Mouse (Mus musculus) thymus, postnatal 25 days (tissue): ENCODE measurements around the gene Eif1ad.
"Not testable (repeated sequence)": the region's sequence is repeated elsewhere in the genome, so short reads cannot be mapped to it uniquely, and the experiment has no call there.

Experiments
- DNase-seq: peaks from one replicate; pipeline ENCODE4 v3.0.0; 2022

Eif1ad gene

DNA sequence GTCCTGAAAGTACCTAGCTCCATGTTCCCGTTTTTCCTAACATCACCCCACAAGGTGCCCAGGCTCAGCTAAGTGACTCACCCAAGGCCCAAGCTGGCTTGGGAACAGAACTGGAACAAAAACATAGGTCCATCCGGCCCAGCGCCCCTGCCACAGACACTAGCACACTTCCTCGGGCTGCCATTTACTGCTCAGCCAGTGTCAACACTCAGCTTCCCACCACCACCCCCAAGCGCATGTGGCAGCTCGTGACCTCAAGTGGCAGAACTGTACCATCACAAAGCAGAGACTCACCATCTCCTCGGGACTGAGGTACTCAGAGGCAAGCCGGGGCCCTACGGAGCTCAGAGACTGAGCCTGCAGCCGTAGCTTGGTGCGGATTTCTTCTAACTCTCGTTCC lies 16.8 kb downstream of the Eif1ad start:
- DNase-seq = no peak

DNA sequence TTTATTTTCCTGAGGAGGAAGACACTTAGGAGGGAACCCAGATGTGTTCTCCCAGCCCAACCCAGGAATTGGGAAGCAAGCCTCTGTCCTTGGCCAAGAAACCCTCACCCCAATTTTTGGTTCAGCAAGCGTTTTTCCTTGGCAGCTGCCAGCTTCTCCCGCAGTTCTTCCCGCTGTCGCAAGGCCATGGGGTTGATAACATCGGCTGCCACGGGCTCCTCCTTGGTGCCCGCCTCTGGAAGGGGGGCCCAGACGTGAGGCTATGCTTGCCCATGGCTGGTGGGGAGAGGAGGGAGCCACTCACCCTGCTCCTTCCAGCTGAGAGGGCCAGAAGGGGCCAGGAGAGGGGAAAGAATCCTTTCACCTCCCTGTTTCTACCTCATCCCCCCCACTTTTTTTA lies 18.2 kb downstream of the Eif1ad start:
- DNase-seq = no peak

DNA sequence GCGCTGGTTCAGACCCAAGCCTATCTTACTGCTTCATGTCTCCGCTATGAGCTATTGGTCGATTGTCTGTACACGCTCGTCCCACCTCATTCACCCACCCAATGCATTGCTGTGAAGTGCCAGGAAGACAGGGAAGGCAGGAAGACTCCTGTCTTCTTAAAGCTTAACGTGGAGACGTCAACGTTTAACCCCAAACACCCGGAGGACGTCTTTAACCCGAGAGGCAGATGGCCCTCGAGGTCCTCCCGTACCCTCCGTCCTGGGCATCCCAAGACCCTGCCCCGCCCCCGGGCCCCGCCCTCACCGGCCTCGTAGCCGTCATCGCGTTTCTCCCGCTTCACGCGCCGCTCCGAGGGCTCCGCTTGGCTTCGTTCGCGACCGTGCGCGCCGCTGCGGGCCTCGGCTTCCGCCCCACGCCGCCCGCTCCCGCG lies 21.5 kb downstream of the Eif1ad start:
- DNase-seq = no peak

DNA sequence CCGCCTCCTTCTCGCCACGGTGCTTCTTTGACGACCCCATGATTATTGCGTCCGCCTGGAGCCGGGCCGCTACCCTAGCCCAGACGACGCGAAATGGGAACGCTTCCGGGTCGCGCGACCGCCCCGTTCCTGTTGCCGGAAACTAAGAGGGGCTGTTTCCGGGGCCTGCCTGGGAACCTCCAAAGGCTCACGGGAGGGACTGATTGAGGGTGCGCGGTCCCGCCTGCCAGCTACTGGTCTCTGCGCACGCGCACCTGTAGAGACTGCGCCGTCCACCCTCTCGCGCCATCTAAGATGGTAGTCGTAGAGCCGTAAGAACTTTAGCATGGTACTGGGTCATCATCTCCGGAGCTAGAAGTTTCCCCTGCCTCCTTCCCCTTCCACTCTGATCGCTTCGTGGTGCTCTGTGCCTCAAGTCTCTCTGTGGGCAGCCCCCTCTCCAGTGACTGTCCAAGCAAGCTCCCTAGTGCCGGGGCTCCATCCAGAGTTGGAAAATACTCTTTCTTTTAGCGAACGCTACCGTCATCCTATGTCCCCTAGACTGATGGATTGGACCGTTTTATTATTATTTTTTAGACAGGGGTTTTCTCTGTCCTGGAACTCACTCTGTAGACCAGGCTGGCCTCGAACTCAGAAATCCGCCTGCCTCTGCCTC lies 22.2 kb downstream of the Eif1ad start, which contains the start of gene Sart1:
TSS of gene Sart1 (minus strand) at position 116 of the 655 bp plus-strand sequence.
- DNase-seq = peak; percentile 93

DNA sequence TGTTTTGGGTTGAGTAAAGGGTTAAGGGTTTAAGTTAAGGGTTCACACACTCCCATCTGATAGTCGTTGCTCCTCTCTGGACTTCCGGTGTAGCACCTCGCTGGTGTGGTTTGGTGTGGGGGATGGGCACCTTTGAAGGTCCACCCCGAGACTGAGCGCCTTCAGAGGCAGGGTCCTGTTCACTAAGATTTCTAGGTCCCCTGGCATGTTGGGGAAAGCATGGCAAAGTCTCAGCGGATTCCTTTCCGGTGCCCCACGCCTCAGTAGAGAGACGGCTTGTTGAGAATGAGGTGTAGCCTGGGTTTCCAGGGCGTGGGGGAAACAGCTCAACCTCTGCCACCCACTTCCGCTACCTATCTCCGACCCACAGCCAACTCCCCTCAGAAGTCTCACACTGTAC lies 23.1 kb downstream of the Eif1ad start:
- peak; percentile 86 for DNase-seq

DNA sequence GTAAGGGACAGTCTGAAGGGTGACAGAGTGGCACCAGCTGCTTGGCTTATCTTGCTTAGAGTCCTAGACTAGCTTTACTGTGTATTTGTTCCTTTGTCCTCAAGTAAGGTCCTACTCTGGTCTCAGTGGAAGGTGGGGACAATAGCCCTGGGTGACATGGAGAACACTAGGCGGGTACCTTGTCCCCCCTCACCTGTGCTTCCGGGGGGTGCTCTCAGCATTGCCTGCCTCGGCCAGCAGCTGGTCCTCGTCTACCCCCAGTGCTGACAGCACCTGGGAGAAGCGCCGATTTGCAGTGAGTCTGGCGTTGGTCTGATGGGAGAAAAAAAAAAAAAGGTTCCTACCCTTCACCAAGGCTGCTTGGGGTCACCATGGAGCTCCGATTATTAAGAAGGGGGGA lies 23.9 kb downstream of the Eif1ad start:
- DNase-seq = peak; percentile 60

DNA sequence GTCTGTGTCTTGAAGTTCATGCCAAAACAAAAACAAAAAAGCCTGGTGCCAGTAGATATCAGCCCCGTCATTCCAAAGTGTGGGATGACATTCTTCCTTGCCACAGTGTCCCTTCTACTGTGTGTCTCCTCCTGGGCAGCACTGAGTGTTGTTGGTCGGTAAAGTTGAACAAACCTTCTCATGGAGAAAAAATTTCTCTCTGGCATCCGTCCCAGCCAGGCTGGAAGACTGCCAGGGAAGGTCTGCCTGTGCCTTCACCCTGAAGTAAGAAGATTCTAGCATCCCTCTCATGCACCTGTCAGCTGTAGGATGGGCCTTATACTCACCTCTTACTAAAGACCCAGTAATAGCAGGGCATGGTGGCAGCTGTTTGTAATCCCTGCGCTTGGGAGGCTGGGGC lies 26.4 kb downstream of the Eif1ad start:
- no peak for DNase-seq

DNA sequence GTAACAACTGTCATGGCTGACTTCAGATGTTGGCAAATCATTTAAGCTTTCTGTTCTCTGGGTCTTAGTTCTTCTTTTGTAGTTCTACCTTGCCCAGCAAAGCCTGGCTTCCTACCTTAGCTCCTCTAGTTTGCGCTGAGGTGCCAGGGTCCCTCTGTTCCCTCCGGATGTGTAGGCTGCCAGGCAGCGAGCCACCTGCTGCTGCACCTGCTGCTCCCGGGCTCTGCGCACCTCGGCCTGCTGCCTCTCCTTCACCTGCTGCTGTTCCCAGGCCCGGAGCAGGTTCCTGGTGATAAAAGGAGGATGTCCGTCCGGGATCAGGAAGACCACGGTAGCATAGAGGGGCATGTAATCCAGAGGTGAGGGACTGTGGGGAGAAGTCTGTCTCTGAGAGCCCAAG lies 27.6 kb downstream of the Eif1ad start:
- DNase-seq = no peak

DNA sequence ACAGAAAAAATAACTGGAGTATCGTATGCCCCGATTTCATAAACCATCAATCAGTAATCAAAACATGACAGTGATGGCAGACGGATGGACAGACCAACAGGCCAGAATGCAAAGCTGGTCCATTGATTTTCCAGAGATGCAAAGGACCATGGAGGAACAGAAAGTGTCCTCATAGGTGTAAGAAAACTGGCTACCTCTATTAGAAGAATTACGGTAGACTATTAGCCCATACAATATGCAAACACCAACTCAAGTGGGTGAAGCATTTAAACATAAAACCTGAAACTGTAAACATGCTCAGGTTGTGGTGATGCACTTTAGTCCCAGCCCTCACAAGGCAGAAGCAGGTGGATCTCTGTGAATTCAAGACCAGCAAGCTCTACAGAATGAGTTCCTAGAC lies 28.8 kb downstream of the Eif1ad start:
- no peak for DNase-seq

DNA sequence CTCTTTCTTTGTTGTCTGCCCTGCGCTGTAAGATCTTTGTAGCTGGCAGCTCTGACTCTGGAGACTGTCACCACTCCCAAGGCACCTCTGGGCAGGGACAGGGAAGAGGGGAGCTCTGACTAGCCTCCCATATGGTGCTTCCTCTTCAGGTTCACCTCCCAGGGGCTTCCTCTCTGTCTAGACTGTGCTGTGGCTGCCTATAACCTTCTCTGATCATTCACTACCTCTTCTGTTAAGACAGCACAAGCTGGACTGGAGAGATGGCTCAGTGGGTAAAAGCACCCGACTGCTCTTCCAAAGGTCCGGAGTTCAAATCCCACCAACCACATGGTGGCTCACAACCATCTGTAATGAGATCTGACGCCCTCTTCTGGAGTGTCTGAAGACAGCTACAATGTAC lies 34.5 kb downstream of the Eif1ad start:
- DNase-seq = not testable (repeated sequence)

DNA sequence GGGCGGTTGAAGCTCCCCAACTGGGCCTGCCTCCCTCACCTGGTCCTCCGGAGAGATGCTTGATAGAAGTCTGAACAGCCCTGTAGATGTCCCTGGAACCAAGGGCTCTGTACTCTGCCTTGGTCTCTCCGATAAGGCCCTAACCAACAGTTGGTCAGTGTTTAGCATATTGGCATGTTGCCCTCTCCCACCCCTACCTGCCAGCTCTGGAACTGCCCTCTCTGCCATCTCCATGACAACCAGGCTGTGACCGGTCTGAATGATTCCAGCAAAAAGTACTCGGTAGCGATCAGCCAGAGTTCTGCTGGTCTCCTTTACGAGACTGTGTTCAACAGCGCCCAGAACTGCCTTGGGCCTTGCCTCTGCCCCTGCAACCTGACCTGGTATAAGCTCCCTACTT lies 35.8 kb downstream of the Eif1ad start, which contains the start of gene Tsga10ip:
TSS of gene Tsga10ip (minus strand) at position 234 of the 400 bp plus-strand sequence.
- no peak for DNase-seq

DNA sequence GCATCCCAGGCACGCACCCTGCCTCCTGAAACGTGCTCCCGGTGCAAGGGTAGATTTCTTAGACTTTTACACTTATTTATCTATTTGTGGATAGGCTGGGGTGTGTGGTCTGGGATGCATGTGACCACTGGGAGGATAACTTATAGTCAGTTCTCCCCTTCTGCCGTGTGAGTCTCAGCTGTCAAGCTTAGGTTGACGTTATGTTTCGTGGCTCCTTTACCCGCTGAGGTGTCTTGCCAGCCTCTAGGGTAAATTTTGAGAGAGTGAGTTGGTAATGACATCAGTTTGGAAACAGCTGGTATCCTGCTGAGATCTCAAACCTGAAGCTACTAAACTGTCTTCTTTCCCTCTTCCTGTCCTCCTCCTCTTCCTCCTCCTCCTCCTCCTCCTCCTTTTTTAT lies 39.4 kb downstream of the Eif1ad start:
- no peak for DNase-seq

DNA sequence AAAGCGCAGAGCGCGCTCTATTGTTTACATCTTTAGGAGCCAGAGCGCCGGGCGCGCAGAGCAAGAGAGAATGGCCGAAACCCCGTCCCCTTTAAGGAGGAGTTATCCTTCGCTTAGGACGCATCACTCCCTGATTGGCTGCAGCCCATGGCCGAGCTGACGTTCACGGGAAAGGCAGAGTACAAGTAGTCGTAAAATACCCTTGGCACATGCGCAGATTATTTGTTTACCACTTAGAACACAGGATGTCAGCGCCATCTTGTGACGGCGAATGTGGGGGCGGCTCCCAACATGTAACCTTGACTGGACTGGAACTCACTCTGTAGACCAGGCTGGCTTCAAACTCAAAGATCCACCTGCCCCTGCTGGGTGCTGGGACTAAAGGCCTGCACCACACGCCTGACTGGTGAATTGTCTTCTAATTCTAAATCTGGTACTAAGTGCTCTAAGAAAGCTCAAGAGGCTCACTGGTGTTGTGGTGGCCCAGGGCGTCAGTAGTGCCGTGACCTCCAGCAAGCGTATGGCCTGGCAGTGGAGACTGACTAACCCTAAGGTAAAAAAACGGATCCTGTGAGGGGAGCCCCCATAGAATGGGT lies 40.1 kb downstream of the Eif1ad start:
- peak; percentile 66 for DNase-seq

DNA sequence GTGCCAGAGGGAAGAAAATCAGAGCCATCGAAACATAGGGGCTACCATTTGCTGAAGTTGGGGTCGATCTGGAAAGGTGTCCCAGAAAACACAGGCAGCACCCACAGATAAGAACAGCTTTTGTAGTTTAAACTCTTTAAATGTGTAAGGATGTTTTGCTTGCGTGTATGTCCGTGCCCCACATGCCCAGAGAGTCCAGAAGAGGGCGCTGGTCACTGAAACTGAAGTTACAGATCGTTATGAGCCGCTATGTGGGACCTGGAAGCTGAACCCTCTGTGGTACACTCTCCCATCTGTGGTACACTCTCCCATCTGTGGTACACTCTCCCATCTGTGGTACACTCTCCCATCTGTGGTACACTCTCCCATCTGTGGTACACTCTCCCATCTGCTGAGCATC lies 40.6 kb downstream of the Eif1ad start:
- peak; percentile 75 for DNase-seq

DNA sequence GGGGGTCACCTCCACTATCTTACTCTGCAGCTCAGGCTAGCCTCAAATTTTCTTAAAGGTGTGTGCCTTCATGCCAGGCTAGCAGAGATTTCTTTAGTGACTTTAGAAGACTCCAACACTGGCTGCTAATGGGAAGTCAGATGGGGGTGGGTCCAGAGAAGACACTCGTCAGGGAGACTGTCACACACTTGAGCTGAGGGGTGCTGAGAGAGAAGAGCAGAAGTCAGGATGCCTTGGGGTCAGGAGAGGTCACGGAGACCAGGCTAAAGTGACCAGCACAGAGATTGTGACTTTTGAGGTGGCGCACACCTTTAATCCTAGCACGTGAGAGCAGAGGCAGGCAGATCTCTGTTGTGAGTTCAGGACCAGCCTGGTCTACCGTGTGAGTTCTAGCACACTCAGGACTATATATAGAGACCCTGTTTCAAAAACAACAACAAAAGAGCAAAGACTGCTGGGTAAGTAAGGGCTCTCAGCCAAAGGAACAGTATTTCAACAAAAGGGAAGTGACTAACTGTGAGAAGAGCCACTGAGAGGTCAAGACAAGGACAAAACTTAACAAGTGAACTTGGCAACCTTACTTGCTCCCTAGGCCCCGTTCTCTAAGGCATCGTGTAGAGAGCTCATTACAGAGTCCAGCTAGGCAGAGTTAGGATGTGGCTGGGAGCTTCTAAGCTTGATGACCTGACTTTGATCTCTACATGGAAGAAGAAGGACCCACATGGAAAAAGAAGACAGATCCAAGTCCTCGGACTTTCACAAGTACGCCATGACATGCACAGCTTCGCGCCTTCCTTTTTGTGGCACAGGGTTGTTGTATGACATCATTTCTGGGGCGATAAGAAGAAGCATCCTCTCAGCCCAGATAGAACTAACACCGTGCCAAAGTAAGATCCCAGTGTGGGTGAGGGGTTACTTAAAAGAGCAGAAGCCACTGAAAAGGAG lies 41.8 kb downstream of the Eif1ad start:
- DNase-seq = no peak

DNA sequence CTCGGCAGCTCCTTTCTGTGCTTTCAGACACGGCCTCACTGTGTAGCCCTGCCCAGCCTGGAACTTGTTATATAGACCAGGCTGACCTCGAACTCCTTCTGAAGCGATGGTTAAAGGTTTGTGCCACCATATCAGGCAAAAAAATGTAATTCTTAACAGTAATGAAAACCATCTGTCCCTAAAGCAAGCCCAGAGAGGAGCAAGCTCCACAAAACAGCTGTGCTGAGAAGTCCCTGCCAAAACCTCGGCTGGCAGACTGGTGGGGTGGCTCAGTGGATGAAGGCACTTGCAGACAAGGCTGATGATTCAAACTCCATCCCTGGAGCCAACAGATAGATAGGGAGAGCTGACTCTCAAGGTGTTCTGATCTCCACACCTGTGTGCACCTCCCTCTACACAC lies 42.5 kb downstream of the Eif1ad start:
- DNase-seq = no peak

DNA sequence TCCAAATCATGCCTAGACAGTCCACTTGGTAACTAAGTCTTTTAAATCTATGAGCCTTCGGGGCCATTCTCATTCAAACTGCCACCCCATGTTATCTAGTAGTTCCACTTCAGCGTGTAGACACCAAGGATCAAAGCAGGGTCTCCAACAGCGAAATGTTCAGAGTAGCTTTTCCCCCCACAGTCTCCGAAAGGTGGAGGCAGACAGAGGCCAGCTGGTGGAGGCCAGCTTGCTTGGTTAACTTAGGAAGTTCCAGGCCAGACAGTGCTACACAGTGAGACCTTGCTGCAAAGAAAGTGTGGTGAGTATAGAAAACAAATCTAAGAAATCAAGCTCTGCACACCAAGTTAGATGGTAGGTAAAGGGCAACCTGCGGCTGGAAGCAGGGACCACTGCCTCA lies 44.1 kb downstream of the Eif1ad start:
- no peak for DNase-seq

DNA sequence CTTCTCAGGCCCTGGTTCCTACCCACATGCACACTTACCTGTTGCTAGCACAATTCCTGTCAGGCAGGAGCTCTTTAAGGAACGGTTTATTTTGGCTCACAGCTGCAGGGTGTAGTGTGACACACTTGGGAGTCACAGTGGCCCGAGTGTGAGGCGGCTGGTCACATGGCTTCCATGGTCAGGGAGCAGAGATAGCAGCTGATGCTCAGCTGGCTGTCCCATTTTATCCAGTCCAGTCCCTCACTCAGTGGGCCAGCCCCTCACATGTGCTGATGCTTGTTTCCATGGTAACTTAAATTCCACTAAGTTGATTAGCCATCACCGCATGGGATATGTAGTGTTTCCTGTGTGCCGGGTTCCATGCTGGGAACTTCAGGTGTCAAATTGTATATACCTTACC lies 45.4 kb downstream of the Eif1ad start:
- DNase-seq = no peak

DNA sequence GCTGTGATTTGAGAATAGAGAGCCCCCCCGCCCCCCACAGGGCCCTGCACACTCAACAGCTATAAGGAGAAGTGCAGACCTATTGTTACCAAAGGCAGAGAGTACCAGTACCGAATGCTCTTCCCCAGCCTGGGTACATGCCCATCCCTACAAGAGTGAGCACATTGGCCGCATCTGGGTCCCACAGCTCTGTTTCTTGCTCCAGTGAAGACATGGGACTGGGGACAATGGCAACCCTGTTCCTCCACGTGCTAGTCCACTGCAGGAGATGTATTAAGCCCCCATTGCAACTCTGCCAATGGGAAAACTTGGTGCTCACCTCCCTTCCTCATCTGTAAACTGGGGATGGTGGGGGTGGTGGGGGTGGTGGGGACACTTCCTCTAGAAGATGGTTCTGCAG lies 47.3 kb downstream of the Eif1ad start:
- DNase-seq = no peak

DNA sequence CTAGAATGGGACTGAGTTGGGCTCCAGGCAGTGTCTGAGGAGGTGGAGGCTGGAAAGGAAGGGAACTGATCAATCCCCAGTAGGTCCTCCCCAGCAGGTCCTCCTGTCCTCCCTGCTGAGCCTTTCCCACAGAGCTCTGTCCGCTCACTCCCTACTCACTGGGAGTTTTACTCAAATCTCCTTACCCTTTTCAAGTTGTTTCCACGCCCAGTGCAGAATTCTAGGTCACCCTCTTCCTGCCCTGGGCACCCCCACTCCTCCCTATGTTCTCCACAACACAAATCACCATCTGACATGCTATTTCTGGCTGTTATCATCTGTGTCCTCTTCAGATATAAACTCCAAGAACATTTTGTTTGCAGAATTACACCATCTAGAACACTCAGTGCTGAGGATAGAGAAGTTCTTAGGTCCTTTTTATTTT lies 48.0 kb downstream of the Eif1ad start:
- DNase-seq = no peak

DNA sequence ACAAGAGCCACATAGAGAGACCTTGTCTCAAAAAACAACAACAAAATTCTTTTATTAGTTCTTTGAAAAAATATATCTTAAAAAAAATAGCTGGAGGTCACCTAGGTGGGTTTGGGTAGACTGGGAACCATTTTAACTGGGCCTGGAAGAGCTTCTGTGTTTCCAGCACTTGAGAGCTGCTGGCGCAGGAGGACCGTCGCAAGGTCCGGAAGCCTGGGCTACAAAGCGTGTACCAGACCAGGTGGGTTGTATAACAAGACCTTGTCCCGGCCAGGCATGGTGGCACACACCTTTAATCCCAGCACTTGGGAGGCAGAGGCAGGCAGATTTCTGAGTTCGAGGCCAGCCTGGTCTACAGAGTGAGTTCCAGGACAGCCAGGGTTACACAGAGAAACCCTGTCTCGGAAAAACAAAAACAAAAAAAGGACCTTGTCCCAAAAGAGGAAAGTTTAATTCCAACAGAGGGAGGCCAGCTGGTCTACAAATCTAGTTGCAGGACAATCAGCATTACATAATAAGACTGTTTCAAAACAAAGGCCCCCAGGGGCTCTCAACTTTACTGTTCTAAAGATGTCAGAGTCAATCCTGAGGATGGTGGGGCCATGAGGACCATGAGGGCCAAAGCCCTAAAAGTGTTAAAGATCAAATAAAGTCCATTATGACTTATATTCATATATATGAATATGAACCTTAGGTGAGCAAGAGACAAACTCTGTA lies 52.4 kb downstream of the Eif1ad start:
- no peak for DNase-seq

DNA sequence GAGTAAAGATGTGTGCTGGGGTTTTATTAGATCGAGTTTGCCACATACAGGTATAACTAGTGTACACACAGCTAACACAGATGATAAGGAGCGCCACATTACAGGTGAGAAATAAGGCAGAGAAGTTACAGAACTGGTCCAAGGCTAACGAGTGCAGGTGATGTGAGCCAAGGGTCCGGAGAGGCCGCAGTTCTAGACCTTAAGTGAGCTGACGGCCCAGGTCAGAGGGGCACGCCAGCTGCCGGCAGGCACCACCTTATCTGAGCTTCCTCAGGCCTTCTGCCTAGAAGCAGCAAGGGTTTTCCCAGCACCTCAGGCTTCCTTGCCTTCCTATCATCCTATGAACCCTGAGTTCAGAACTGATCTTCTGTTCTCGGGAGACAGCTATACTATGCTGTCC lies 53.1 kb downstream of the Eif1ad start:
- no peak for DNase-seq

DNA sequence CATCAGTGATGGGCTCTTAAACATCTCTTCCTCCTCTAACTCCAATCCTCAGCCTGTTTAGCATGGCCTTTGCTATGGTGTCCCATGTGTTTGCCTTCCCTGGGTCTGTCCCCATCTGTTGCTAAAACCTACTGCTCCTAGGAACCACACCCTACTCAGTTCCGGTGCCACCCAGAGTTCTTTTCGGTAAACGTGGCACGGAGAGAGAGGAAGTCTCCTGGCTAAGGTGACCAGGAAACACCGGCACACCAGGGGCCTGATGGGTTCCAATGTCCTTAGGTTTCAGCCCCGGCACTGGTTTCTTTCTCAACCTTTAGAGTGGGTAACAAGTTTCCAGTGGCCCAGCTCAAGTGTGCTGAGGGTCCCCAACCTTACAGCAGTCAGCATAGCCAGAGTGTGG lies 54.0 kb downstream of the Eif1ad start:
- DNase-seq = no peak
